Mouse (Mus musculus) liver (tissue): ENCODE data around the gene Tha1.

Source experiments
- DNase-seq: peaks from one replicate; pipeline ENCODE4 v3.0.0-alpha.2; 2020; ENCODE audit warnings: mixed read lengths

Tha1 gene

GRCm38 (mm10) chr11:117824060-117824969 lies 49.0 kb downstream of the Tha1 start:
- peak; percentile 86 for DNase-seq

- DNase-seq, result no peak
Measured at GRCm38 (mm10) chr11:117823411-117823810, 49.9 kb downstream of the Tha1 start.

- DNase-seq, result no peak
Measured at GRCm38 (mm10) chr11:117822728-117823241, 50.5 kb downstream of the Tha1 start.

- DNase-seq, result no peak
Measured at GRCm38 (mm10) chr11:117821868-117822267, 51.4 kb downstream of the Tha1 start.

- DNase-seq, result no peak
Measured at GRCm38 (mm10) chr11:117820173-117820572, 53.1 kb downstream of the Tha1 start.

GRCm38 (mm10) chr11:117819095-117819494 lies 54.2 kb downstream of the Tha1 start:
- DNase-seq, result no peak
